Mouse (Mus musculus) lung, postnatal 4 days (tissue): ENCODE measurements at regions not wholly inside any gene's neighbourhood (a gene's known extent, or its start where the extent isn't known, plus 50 kb on each side); places are given as distances from the start of the nearest gene placed in this dataset.

Source experiments
- DNase-seq, 2 experiments: peaks; one replicate each; pipeline ENCODE4 v3.0.0; 2021

DNA sequence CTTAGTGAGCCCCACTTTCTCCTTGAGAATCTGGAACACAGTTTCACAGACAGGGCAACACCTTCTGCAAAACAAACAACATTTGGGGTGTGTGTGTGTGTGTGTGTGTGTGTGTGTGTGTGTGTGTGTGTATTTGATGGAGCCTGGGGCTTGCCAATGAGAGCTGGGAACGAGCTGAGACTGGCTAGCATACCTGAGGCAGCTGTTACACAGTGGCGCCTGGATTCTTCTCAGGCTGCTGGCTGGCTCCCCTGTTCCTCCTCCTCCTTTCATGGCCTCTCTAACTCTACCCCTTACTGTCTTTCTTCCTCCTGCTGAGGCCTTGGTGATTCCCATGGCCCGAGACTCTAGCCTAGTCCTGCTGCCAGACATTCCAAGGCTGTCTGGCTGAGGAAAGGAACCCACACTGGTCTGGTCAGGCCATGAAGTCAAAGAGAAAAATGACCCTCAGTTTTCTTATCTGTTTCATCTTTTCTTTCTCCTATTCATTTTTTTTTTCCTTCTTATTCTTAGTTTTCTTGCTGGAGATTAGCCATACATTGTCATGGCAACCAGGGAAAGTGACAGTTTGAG, 79.6 kb upstream of the Sem1 start:
- DNase-seq: no peak

DNA sequence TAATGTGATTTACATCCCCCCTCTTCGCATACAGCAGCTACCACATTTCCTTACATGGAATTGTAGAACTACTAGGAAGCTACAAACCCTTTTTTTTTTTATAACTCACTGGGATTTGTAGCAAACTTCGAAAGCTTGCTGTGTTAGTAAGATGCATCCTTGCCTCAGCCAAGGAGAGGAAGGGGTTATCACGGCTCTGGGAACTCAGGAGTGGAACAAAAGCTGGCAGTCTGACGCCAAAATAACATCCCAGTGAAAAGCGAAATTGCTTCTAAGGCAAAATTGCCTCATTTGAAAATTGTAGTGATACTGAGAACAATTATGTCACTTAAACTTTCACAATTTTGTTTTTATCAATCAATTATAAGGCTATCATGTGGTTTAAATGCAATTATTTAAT, 81.6 kb upstream of the Sem1 start:
- no peak for DNase-seq

DNA sequence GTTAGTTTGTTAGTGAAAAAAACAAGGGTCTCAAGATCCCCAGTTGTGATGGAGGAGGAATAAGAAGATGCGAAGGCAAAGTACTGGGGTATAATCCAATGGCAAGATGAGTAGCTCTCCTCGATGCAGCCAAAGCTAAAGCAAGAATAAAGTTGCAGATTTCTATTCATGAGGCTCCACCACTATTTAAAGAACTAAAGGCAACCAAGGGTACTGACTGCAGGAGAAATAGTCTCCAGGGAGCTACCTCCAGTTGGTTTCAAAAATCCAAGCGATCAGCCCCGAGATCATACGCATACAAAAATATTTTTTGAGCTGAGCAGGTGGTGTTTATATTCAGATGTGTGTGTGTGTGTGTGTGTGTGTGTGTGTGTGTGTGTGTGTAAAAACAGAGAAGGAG, 88.3 kb upstream of the Sem1 start:
- no peak for DNase-seq

DNA sequence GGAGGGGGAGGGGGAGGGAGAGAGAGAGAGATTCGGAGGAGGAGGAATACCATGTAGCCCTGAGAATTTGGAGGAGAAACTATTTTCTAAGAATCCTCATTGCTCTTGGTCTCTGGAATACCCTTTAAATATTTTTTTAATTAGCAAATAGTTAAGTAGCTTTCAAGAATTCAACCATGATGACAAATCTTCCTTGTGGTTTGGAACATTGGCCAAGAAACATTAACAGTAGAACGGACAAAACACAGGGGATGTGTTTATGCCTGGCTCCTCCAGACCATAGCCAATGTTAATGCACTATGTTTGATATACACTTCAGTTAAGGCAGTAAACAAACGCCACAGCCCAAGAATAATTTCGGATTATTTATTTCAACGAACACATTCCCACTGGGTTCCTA, 110.8 kb upstream of the Sem1 start:
- DNase-seq: no peak

DNA sequence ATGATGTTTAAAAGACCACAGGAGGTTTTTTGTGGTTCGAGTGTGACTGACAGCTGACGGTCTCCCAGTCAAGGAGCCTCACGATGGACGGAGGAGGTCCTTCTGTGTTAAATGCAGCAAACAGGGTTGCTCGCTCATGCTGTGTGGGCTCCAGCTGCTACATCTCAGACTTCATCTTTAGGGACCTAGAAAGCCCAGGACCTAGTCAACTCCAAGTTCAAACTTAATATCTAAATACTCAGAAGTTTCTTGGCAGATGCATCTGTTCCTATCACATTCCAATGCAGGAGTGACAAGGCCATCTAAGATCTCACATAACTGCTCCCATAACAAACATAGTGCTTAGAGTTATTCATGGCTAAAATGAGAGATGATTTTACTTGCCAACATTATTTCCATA, 111.7 kb upstream of the Sem1 start:
- no peak for DNase-seq

DNA sequence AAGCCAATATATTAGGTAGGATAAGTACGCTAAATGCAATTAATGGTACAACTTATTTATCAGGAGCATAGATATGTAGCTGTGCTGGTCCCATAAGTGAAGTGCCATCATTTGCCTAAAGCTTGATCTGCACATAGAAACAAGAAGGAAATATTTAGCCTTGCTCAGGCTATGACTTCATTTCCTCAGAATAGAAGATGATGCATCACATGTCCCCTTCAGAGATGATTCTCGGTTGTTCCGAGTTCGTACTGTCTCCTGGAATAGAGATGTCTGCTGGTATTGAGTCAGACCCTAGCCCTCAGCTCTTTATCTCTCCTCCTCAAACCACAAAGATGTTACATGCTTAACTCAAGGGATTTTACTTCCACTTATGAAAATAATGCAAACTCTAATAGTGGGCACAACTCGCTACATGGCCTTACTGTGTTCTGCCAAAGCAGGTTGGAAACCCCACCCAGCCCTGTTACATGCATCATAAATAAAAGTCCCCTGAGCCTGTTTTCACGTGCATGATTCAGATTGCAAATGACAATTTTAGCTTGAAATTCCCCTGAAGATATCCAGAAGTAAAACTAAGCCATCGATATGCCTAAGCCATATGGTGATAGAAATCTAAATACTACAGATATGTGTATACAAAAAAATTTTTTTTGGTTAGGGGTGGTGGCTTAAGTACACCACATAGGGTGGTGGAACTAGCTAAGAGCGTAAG, 113.8 kb upstream of the Sem1 start:
- DNase-seq: no peak

DNA sequence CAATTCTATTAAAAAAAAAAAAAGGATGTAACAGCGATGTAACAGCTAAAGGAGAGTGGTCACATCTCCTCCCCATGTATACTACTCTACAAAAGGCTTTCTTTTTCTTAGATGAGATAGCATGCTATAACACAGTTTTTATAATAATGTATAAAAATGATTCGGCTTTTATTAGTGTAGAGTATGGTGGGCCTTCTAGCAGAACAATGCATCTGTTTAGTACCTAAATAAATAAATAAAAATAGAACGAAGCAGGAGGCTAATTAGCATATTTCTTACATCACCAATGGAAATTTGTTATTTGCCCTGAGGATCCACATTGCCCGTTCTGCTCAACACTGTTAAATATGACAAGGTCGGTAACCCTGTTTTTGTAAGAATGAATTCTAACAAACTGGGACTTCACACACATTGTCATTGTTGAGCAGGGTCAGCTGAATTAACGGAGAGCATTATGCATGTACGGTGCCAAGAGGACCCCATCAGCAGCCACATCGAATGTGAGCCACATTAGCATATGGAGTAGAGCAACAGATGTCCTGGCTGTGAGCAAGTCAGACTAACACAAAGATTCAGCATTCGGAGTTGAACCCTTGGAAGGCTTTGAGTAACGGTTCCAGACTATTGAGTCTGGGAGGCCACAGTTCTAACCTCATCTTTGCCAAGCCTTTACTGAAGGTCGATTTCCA, 117.4 kb upstream of the Sem1 start:
- DNase-seq: no peak

DNA sequence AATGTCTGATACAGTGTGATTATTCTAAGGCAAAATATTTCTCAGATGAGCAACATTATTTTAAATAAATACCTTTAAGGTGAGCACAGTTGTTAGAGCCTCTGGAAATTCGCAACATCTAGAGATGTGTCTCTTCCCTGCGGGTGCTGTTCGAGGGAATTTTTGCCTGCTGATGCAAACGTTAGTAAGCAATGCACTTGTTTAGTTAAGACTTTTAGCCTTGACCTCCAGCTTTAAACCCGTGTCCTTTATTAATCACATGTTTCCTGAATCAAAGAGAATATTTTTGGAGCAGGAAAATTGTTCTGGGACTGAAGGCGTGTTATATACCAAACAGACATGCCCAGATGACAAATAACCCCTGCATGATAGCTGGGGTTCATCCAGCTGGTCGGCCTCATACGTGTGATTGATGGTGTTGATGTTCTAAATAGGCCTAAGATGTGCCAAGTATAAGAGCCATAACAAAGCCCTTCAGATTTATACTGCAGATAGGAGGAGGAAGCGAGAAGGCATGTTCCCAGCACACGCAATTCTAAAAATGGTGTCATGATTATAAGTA, 119.0 kb upstream of the Sem1 start:
- peak; percentile 5 to 32 for DNase-seq

DNA sequence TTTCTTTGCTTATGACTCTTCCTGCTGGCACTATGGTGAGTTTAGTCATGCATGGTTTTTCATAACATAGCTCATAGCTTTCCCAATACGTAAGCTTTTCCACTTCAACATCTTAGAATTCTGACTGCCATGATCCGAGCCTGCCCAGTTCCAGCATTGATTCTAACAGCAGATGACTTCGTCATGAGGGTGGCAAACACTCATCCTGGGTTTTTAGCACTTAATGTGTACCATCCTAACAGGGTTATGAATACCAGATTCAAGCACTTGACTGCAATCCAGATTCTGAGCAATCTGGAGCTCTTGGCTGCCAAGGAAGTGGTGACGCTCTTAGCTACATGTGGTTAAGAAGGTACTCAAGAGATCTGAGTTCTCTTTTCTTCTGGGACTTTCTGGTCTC, 128.3 kb upstream of the Sem1 start:
- DNase-seq: no peak

DNA sequence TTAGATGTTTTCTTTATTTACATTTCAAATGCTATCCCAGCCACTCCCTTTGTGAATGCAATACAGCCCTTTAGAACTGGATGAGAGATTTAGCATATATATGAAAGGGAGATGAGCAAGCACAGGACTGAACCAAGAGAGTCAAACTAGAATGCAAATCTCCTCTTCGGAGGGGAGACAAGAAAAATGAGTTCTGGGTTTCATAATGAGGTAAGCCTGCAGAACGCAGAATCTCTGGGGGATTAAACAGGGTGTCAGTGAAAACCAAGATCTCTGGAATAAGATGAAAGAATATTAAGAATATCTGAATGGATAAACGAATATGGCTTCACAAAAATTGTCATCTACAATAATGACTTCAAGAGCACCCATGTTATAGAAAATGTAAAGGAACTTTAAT, 130.6 kb upstream of the Sem1 start:
- DNase-seq: no peak

DNA sequence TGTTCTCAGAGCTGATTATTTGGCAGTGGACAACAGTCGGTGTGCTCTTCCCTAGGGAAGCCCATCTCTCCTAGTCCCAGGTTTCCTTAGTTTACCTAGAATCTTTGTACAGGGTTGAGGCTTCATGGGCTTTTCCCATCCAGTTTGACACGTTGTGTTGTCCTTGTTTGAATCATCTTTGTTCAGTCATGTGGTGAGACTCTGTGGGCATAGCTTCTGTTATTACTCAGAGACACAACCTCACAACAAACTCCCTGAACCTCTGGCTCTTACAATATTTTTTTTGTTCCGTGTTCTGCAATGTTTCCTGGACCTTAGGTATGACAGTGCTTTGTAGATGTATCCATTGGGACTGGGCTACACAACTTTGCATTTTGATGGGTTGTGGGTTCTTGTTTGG, 132.9 kb upstream of the Dlx6 start:
- DNase-seq: no peak

DNA sequence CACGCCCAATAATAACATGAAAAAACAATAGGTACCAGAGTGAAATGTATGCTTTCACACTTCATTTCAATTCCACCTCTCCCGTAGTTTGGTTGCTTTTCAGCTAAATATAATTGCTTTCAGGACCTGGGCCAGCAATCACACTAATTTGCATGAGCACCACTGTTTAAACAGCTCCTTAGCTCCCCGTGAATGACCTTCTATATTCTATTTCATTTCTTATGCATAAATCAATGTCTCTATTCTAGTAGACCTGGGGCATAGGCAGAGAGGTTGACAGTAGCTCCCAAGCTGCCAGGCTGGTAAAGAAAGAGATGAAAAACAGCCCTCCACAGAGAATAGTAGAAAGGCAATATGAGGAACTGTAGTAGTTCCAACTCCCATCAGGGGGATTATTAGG, 117.7 kb upstream of the Dlx6 start:
- no peak for DNase-seq

DNA sequence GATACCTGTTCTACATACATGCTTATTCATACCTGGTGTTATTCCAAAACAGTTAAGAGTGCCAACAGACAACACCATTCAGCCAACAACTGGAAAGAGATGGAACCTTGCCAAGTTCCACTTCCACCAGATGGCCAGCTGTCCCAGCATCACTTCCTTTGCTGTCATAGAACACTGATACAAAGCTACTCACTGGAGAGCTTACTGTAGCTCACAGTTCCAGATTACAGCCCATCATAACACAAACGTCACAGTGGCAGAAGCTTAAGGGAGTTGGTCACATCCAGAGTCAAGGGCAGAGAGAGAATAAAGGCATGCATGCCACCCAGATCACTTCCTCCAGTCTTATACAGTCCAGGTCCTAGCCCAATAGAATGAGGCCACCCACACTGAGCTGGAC, 84.0 kb upstream of the Dlx6 start:
- no peak for DNase-seq

DNA sequence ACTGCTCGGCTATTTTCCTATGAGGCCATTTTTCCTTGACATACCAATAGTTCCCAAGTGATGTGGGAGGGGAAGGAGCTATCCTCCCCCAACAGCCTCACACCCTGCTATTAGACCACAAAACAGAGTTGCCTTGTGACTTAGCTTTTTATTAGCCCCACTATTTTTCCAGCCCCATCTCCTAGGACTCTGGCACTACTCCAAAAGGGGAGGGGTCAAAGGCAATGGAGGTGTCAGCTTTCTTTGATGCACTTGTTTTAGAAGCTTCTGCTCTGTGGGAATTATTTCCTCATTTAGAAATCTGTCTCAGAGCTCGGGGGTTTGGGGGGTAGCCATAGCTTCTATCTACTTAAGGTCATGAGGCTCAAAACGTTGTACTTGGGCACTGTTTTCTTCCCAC, 81.6 kb upstream of the Dlx6 start:
- DNase-seq: no peak

DNA sequence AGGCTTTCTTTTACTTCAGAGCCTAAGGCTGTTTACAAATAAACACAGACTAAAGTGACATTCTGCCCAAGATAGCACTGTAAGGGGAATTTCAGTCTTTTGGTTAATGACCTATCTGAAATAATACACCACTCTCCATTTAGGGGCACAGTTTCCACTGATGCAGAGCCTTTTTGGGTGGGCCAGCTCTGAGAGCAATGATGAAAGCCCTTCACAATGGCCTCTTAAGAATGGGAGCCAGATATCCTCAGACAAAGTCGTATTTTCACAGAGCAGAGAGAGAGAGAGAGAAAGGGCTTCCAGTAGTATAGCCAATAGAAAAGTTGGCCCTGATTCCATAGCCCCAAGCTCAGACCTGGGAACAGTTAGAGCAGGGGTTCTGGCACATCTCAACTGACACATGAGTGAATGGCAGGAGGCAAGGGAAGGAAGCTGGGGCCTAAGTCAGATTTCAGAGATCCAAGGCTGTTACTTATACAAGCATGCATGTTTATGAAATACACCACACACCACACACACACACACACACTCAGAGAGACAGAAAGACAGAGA, 77.1 kb upstream of the Dlx6 start:
- no peak for DNase-seq

DNA sequence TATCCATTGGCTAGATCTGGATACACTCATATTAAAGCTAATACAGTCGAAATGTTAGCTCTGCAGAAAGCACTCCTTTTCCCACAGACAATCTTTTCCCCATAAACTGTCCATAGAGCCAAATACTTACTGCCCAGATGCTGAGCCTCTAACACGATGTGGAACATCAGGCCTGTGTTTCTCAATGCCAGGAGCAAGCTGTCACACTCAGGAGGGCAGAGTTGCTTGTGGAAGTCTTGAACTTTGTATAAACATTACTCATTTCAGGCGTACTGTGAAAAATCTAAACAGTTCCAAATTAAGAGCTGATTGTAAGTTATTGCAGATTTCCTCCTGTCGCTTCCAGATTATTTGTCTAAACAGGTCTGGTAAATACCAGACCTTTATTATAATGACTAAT, 75.6 kb upstream of the Dlx6 start:
- DNase-seq: no peak

DNA sequence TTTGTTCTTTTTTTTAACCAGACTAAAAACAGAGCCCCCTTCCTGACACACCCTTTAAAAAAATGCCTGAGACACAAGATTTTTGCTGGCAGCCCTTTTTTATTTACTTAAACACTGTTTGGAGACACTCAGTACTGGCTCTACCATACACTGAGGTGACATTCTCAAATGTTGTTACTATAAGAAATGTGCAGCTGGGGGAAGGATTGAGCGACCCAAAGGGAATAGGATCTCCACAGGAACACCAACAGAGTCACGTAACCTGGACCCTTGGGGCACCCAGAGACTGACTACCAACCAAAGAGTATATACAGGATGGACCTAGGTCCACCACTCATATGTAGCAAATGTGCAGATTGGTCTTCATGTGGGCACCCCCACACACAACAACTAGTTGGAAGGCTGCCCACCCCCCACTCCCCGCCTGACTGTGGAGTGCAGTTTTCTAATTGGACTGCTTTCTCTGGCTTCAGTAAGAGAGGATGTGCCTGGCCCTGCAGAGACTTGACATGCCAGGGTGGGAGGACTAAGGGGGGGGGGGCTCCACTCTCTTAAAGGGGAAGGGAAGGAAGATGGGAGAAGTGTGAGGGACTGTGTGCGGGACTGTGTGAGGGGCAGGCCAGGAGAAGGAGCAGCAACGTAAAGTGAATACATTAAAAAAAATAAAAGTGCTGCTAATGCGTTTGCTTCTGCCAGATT, 68.7 kb upstream of the Dlx6 start:
- DNase-seq: no peak

DNA sequence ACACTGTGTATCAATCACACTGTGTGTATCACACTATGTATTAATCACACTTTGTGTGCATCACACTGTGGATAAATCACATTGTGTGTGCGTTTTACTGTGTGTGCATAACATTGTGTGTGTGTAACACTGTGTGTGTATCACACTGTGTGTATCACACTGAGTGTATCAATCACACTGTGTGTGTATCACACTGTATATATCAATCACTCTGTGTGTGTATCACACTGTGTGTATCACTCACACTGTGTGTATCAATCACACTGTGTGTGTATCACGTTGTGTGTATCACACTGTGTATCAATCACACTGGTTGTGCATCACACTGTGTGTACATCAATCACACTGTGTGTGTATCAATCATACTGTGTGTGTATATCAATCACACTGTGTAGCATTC, 62.8 kb upstream of the Dlx6 start:
- no peak for DNase-seq

DNA sequence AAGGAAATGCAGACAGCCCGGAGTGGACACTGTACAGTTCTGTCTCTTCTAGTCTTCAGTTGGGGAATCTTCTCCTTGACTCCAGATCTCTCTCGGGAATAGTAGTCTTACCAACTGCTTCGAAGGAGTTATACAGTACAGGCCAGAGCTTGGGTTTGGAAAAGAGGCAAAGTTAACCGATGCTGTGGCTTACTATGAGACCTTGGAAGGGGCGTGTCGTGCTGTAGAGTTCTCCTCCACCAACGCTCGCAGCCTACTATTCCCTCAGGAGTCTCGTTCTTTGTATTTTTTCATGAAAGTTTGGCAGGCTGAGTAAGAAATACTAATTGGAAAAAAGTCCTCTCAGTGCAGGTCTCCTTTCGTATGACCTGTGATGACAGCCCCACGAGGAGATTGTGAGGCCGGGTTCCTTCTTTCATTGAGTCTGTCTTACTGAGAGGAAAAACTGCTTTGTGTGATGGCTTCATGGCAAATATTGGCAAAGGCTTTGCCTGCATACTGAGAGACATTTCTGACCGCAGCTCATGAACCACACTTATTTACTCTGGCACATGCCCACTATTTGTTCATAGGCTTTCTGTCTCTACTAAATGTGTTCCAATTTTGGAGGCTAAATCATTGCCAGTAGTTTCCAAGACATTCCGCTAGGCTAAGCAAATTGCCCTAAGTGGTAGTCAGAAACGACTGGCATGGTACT, 61.4 kb upstream of the Dlx6 start:
- DNase-seq: no peak
